Comparison of ENCODE assay signal across 8 mouse cellular contexts in the genomic region with DNA sequence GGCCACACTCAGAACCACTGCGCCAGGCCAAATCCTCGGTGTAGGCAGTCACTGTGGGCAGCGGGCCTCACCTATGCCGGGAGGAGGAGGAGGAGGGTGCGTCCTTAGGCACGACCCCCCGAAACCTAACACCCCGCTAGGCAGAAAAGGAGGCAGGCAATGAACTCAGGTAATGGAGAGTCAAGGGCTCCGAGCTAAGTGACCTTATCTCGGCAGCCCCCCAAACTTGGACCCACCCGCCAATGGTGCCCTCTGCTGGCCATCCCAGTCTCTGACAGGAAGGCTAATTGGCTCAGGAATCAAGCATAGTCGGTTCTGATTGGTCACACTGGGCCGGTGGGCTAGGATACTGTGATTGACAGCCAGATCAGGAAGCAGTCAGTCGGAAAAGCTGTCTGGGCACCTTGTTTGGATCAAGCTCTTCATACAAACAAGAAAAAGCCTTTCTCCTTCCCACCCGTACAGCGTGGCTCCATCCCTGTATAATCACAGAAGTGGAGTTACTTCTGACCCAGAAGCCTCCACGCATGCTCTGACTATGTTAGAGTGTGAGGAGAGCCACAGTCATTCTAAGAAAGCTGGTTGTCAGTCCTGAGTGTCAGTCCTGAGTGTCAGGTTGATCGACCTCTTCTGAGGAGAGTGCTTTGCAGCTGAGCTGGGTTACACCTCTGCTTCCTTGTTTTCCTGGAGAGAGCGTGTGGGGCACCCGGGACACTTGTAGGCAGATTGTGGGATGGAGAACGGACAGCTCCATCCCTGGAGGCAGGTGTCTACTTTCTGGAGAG. TPM values are rescaled to one million over a fixed set of nuclear protein-coding genes. Genes with fewer than 3 reads are reported as not detected.
A peak's percentile ranks its signal among the peaks of the same experiment; 100 is the strongest.
DNase-seq lines count a peak whose midpoint lies in the region; ATAC-seq and TF ChIP-seq lines count a peak whose summit lies in the region.

No protein-coding gene starts in this region.

- no peaks in the 10 kb centered on the region for H3K9me3 ChIP-seq in embryonic facial prominence, embryonic 12.5 days
- no peaks in the 10 kb centered on the region for H3K9me3 ChIP-seq in heart, embryonic 12.5 days (replicated peaks)
- H3K9me3 ChIP-seq in kidney, embryonic 16.5 days (ENCODE audit: low read length), result no peaks in the 10 kb centered on the region
- no peaks in the 10 kb centered on the region for H3K9me3 ChIP-seq in liver, embryonic 14.5 days (ENCODE audit: control insufficient read depth, low read length)
- no peaks in the 10 kb centered on the region for H3K9me3 ChIP-seq in neural tube, embryonic 13.5 days

- no peaks in the 10 kb centered on the region for H3K79me2 ChIP-seq in C2C12 (ENCODE audit: control insufficient read depth, insufficient read depth)

- H3K9ac ChIP-seq in embryonic facial prominence, embryonic 12.5 days, result no peak overlapping the region
- peak overlapping the region; percentile 50 for H3K9ac ChIP-seq in heart, embryonic 12.5 days
- no peak overlapping the region for H3K9ac ChIP-seq in kidney, embryonic 16.5 days (replicated peaks; ENCODE audit: low read length)
- no peak overlapping the region for H3K9ac ChIP-seq in liver, embryonic 14.5 days (replicated peaks)
- H3K9ac ChIP-seq in neural tube, embryonic 13.5 days, result peak overlapping the region; percentile 13; the same call in 1 of the 2 replicates

- H3K4me3 ChIP-seq in C2C12 (ENCODE audit: insufficient read depth, poor library complexity, severe bottlenecking), result no peak overlapping the region
- H3K4me3 ChIP-seq in embryonic facial prominence, embryonic 12.5 days, result 0 out of 2 replicates have a peak overlapping the region, but pooled peaks have one; percentile 6
- H3K4me3 ChIP-seq in heart, embryonic 12.5 days, result peak overlapping the region; percentile 33
- no peak overlapping the region for H3K4me3 ChIP-seq in kidney, embryonic 16.5 days (ENCODE audit: low read length)
- H3K4me3 ChIP-seq in liver, embryonic 14.5 days (ENCODE audit: insufficient read depth in 1 of 2, low read depth in 2 of 2, low read length in 2 of 2), result peak overlapping the region in 1 of 2 experiments; percentile 16; a peak in 1 of 4 replicates
- H3K4me3 ChIP-seq in neural tube, embryonic 13.5 days, result 0 out of 2 replicates have a peak overlapping the region, but pooled peaks have one; percentile 11

- no peak overlapping the region for H3ac ChIP-seq in C2C12 (ENCODE audit: control insufficient read depth, insufficient read length, low read depth)

- H3K27me3 ChIP-seq in C2C12 (ENCODE audit: control insufficient read depth, insufficient read depth, insufficient read length), result peaks cover 6% of the 10 kb centered on the region
- no peaks in the 10 kb centered on the region for H3K27me3 ChIP-seq in embryonic facial prominence, embryonic 12.5 days
- no peaks in the 10 kb centered on the region for H3K27me3 ChIP-seq in heart, embryonic 12.5 days (replicated peaks)
- H3K27me3 ChIP-seq in kidney, embryonic 16.5 days (ENCODE audit: insufficient read depth, low read length), result no peaks in the 10 kb centered on the region
- H3K27me3 ChIP-seq in liver, embryonic 14.5 days (ENCODE audit: control insufficient read depth, insufficient read depth, low read length), result no peaks in the 10 kb centered on the region
- H3K27me3 ChIP-seq in neural tube, embryonic 13.5 days, result no peaks in the 10 kb centered on the region

- TF ChIP-seq EP300 in liver, embryonic 14.5 days (IDR thresholded peaks at IDR 0.05; ENCODE audit: low read depth), result no peak

- 0 out of 2 replicates have a peak overlapping the region, but pooled peaks have one; percentile 36 for H3K27ac ChIP-seq in embryonic facial prominence, embryonic 12.5 days
- no peak overlapping the region; the same call in 1 of the 2 replicates for H3K27ac ChIP-seq in heart, embryonic 12.5 days (ENCODE audit: poor library complexity, severe bottlenecking)
- no peak overlapping the region for H3K27ac ChIP-seq in kidney, embryonic 16.5 days (ENCODE audit: low read length)
- no peak overlapping the region for H3K27ac ChIP-seq in liver, embryonic 14.5 days
- no peak overlapping the region; the same call in 1 of the 2 replicates for H3K27ac ChIP-seq in neural tube, embryonic 13.5 days (replicated peaks)

- no peaks in the 10 kb centered on the region for H3K36me3 ChIP-seq in C2C12 (ENCODE audit: control insufficient read depth, insufficient read depth)
- no peaks in the 10 kb centered on the region for H3K36me3 ChIP-seq in embryonic facial prominence, embryonic 12.5 days
- no peaks in the 10 kb centered on the region for H3K36me3 ChIP-seq in heart, embryonic 12.5 days
- no peaks in the 10 kb centered on the region for H3K36me3 ChIP-seq in kidney, embryonic 16.5 days (ENCODE audit: insufficient read depth, low read length)
- no peaks in the 10 kb centered on the region for H3K36me3 ChIP-seq in liver, embryonic 14.5 days (replicated peaks; ENCODE audit: control insufficient read depth, insufficient read depth, low read depth)
- no peaks in the 10 kb centered on the region for H3K36me3 ChIP-seq in neural tube, embryonic 13.5 days

- peak; percentile 36 for TF ChIP-seq CTCF in C2C12 (IDR thresholded peaks at IDR 0.05; ENCODE audit: control insufficient read depth, insufficient read depth, insufficient read length)
- peak; percentile 83 for TF ChIP-seq CTCF in liver, embryonic 14.5 days (IDR thresholded peaks at IDR 0.05; ENCODE audit: low read depth)

- H3K4me2 ChIP-seq in embryonic facial prominence, embryonic 12.5 days (replicated peaks), result peak overlapping the region; percentile 18
- peak overlapping the region; percentile 67 for H3K4me2 ChIP-seq in heart, embryonic 12.5 days
- peak overlapping the region; percentile 20; the same call in 1 of the 2 replicates for H3K4me2 ChIP-seq in kidney, embryonic 16.5 days (replicated peaks; ENCODE audit: low read depth, low read length)
- peak overlapping the region; percentile 37 for H3K4me2 ChIP-seq in liver, embryonic 14.5 days (ENCODE audit: low read depth)
- H3K4me2 ChIP-seq in neural tube, embryonic 13.5 days, result peak overlapping the region; percentile 41

- H3K79me3 ChIP-seq in C2C12 (ENCODE audit: low read depth), result no peaks in the 10 kb centered on the region

- DNase-seq in adrenal gland, postnatal 25 days, result peak; percentile 77
- peak in 1 of 3 experiments; percentile 22 for DNase-seq in liver, embryonic 14.5 days (ENCODE audit: low read depth in 3 of 3, low spot score in 3 of 3)

- peaks cover 57% of the 10 kb centered on the region for H3K4me1 ChIP-seq in embryonic facial prominence, embryonic 12.5 days
- peaks cover 65% of the 10 kb centered on the region for H3K4me1 ChIP-seq in heart, embryonic 12.5 days (replicated peaks)
- peaks cover 57% of the 10 kb centered on the region for H3K4me1 ChIP-seq in kidney, embryonic 16.5 days (ENCODE audit: insufficient read depth, low read length)
- peaks cover 0 to 8% of the 10 kb centered on the region in 2 experiments; a peak in 2 of 4 replicates for H3K4me1 ChIP-seq in liver, embryonic 14.5 days (replicated peaks; ENCODE audit: control insufficient read depth in 2 of 2, insufficient read depth in 2 of 2, low read length in 1 of 2)
- H3K4me1 ChIP-seq in neural tube, embryonic 13.5 days (replicated peaks), result peaks cover 37% of the 10 kb centered on the region

- ATAC-seq in embryonic facial prominence, embryonic 12.5 days (ENCODE audit: insufficient number of reproducible peaks, insufficient read depth, low FRiP score, low TSS enrichment), result peak; percentile 44; the same call in 1 of the 2 replicates
- peak; percentile 61 for ATAC-seq in heart, embryonic 12.5 days (ENCODE audit: insufficient number of reproducible peaks, low FRiP score)
- 0 out of 2 replicates have a peak, but pooled peaks have one; percentile 17 for ATAC-seq in kidney, embryonic 16.5 days (ENCODE audit: low FRiP score, low TSS enrichment)
- peak; percentile 50; the same call in 1 of the 2 replicates for ATAC-seq in liver, embryonic 14.5 days (ENCODE audit: insufficient read depth)
- ATAC-seq in neural tube, embryonic 13.5 days (ENCODE audit: low read depth), result peak; percentile 54; the same call in 1 of the 2 replicates
- no peak for ATAC-seq in inflammation-experienced regulatory T-cells, adult 6 months

- 19% methylated on average over 21 of the region's 21 CpGs for WGBS in embryonic facial prominence, embryonic 12.5 days
- 21% methylated on average over 21 of the region's 21 CpGs for WGBS in heart, embryonic 12.5 days
- WGBS in kidney, embryonic 16.5 days, result 28% methylated on average over 21 of the region's 21 CpGs
- 29% methylated on average over 21 of the region's 21 CpGs for WGBS in liver, embryonic 14.5 days (ENCODE audit: insufficient replicate concordance)
- WGBS in neural tube, embryonic 13.5 days, result 29% methylated on average over 21 of the region's 21 CpGs

TF ChIP-seq in C2C12, 6 proteins besides CTCF, POLR2A, EP300 and RAD21:
- TF ChIP-seq CEBPB (IDR thresholded peaks at IDR 0.05; ENCODE audit: low read depth), result no peak
- TF ChIP-seq USF1 (IDR thresholded peaks at IDR 0.05; ENCODE audit: low read depth), result no peak
- TF ChIP-seq FOSL1 (IDR thresholded peaks at IDR 0.05; ENCODE audit: insufficient read depth, low read length, poor library complexity, severe bottlenecking), result no peak
- TF ChIP-seq MAX (IDR thresholded peaks at IDR 0.05), result no peak
- no peak for TF ChIP-seq MYOG (IDR thresholded peaks at IDR 0.05; ENCODE audit: control insufficient read depth, extremely low read depth, insufficient read length)
- no peak for TF ChIP-seq MYOD1 (IDR thresholded peaks at IDR 0.05; ENCODE audit: control insufficient read depth, insufficient read length, low read depth)

RNA-seq across cellular contexts. Expression of a gene that starts 18.3 kb away (rescaled TPM):
- polyA plus RNA-seq in C2C12 (2012; fragmentation: generic; extraction: Trizol), result 71.6 TPM
- 122 and 163 TPM in 2 replicates for total RNA-seq in adrenal gland, postnatal 25 days (2021)
- polyA plus RNA-seq in embryonic facial prominence, embryonic 12.5 days (2016; fragmentation: Nextera tagmentation; extraction: Ambion mirVana), result 95.0 and 99.5 TPM in 2 replicates
- 114 and 117 TPM in 2 replicates for polyA plus RNA-seq in heart, embryonic 12.5 days (2016; fragmentation: Nextera tagmentation; extraction: Ambion mirVana)
- polyA plus RNA-seq in kidney, embryonic 16.5 days (2015; fragmentation: Nextera tagmentation; extraction: Ambion mirVana), result 132 and 133 TPM in 2 replicates
- 15.9 and 21.0 TPM in 2 replicates for polyA plus RNA-seq in liver, embryonic 14.5 days (2012; rRNA removed)
- 21.8 and 23.3 TPM in 2 replicates for polyA plus RNA-seq in liver, embryonic 14.5 days (2014; fragmentation: Nextera tagmentation; extraction: Ambion mirVana)
- 103 and 108 TPM in 2 replicates for polyA plus RNA-seq in neural tube, embryonic 13.5 days (2015; fragmentation: Nextera tagmentation; extraction: Ambion mirVana)
- polyA plus RNA-seq in inflammation-experienced regulatory T-cells, adult 6 months (2017; shearing (Covaris generic)), result 10 to 100 TPM; 39.7 to 62.8 (median 44.1) TPM

Comparison
In these comparisons a context has a peak if more than half of its experiments do, and no peak if none do; other contexts are left out.
1. H3K4me3 ChIP-seq: peak in embryonic facial prominence, embryonic 12.5 days (single experiment), heart, embryonic 12.5 days (single experiment) and neural tube, embryonic 13.5 days (single experiment); none in C2C12 (single experiment) and kidney, embryonic 16.5 days (single experiment).
2. H3K9ac ChIP-seq: peak in heart, embryonic 12.5 days (single experiment) and neural tube, embryonic 13.5 days (single experiment); none in embryonic facial prominence, embryonic 12.5 days (single experiment), kidney, embryonic 16.5 days (single experiment) and liver, embryonic 14.5 days (single experiment).
3. Peak in every context shown above with its lines, with median percentiles within 50 percentile points of each other: H3K4me2 ChIP-seq.